Mouse (Mus musculus) olfactory bulb, adult 2 months (tissue): ENCODE results near the gene Prex1.

Experiments
- CTCF ChIP-seq: fragments of 200-500 bp; IDR thresholded peaks from 2 replicates; pipeline ENCODE4 v1.5.1; 2012; ENCODE audit warnings: low read depth, mild to moderate bottlenecking, low read length, moderate library complexity; ENCODE audit not compliant: insufficient read depth
- POLR2A ChIP-seq: fragments of 200-500 bp; IDR thresholded peaks from 2 replicates; pipeline ENCODE4 v1.6.1; 2012; ENCODE audit warnings: mild to moderate bottlenecking, low read depth, low read length, moderate library complexity; ENCODE audit not compliant: insufficient read depth

DNA sequence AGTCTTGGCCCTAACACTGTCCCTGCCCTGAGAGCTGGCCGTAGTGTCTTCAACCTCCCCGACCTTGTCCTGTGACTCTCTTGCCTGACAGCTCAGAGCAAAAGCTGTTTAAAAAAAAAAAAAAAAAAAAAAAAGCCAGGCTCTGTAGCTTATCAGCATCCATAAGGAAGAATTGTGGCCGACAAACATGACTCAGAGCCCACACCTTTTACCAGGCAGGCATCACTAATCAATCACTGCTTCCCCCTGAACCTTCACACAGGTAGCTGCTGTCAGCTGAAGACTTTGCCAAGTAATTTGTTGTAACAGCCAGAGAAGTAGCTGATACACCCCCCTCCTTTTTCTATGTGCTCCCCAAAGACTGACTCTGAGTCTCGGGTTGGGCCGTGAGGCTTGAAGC, 140.0 kb downstream of the Prex1 start:
- no peak for TF ChIP-seq CTCF
- TF ChIP-seq POLR2A, result no peak
